Mouse (Mus musculus): ENCODE results near the gene Mid1.
"Not testable (repeated sequence)": the region's sequence is repeated elsewhere in the genome, so short reads cannot be mapped to it uniquely, and the experiment has no call there.

DNA sequence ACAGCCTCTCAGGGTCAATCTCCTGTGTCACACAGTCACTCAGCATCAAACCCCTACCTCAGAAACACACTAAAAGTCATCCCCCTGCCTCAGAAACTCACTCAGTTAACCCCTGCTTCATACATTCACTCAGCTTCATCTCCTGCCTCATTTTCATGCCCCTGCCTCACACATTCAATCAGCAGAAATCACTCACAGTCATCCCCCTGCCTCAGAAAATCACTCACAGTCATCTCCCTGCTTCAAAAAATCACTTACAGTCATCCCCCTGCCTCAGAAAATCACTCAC is 323.1 kb downstream of the Mid1 start:
- TF ChIP-seq REST (IDR thresholded peaks at IDR 0.05; ENCODE audit: insufficient read depth, insufficient read length); MAX (IDR thresholded peaks at IDR 0.05; ENCODE audit: low read depth); E2F4 (IDR thresholded peaks at IDR 0.05; ENCODE audit: insufficient read depth); CEBPB (IDR thresholded peaks at IDR 0.05; ENCODE audit: insufficient read depth, poor library complexity, severe bottlenecking); POLR2A (IDR thresholded peaks at IDR 0.05; ENCODE audit: insufficient read length, low read depth); POLR2AphosphoS2 (IDR thresholded peaks at IDR 0.05; ENCODE audit: insufficient read length, low read depth); SRF (IDR thresholded peaks at IDR 0.05; ENCODE audit: control insufficient read depth, insufficient read length, low read depth); TCF12 (IDR thresholded peaks at IDR 0.05; ENCODE audit: insufficient read depth, poor library complexity, severe bottlenecking); USF1 (IDR thresholded peaks at IDR 0.05; ENCODE audit: low read depth); TCF3 (IDR thresholded peaks at IDR 0.05; ENCODE audit: insufficient read length, low read depth); MYOD1 (IDR thresholded peaks at IDR 0.05; ENCODE audit: control insufficient read depth in 1 of 3, insufficient read length in 2 of 3, low read depth in 2 of 3); MYOG (IDR thresholded peaks at IDR 0.05; ENCODE audit: control insufficient read depth in 1 of 3, insufficient read depth in 1 of 3, insufficient read length in 2 of 3, low read depth in 2 of 3): not testable (repeated sequence)

All from myocyte (in vitro differentiated cells).